Mouse (Mus musculus): Measurements from ENCODE around the gene Psd.

DNA sequence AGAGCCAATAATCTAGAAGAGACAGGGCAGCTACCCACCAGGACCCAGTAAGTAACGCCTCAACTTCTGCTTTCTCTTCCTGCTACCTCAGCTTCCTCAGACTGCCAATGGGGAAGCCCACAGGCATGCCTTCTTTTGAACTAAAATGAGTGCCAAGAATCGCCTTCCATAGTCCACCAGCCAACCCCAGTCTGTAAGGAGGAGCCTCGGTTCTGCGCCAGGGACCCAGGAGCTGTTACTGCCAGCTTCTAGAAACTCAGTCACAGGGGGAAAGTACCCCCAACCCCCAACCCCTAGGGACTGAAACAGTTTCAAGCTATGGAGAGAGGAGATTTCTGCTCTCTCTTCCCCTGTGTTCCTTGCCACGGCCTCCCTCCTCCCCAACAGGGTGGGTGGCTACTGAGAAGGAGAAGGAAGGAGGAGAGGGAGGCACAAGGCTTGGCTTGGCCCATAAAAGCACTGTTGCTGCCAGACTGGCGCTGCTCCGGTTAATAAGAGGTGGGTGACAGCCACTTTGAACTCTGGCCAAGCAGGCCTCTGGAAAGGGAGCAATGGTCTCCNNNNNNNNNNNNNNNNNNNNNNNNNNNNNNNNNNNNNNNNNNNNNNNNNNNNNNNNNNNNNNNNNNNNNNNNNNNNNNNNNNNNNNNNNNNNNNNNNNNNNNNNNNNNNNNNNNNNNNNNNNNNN is 12.5 kb upstream of the Psd start:
- no peak for TF ChIP-seq CTCF (conservative IDR thresholded peaks at IDR 0.05; ENCODE audit: insufficient read depth, insufficient read length, low read depth, low read length)
- no peak for TF ChIP-seq POLR2A (IDR thresholded peaks at IDR 0.05; ENCODE audit: low read depth, low read length)

Measured in kidney, adult 2 months (tissue).